Mouse (Mus musculus): ENCODE data around the gene Gdpd5.

Gene Gdpd5

GRCm38 (mm10) chr7:99381214-99382087 lies at the start of gene Gdpd5:
Gene Gdpd5 (plus strand): TSS chr7:99381414.
- in situ Hi-C loops (cut with MboI; ENCODE audit: low pct_unique_long_range_greater_than_20kb in 1 of 2, low sequenced_read_pairs in 2 of 2, unreplicated experiment in 1 of 2) = loop anchor here in 1 of 2 experiments (5.0 kb wide), 1 partner anchor 66 kb away; no protein-coding TSS in a partner anchor

GRCm38 (mm10) chr7:99332774-99333480 lies 48.3 kb upstream of the Gdpd5 start:
- in situ Hi-C loops (cut with MboI; ENCODE audit: low pct_unique_long_range_greater_than_20kb in 1 of 2, low sequenced_read_pairs in 2 of 2, unreplicated experiment in 1 of 2) = loop anchor here in 1 of 2 experiments (5.0 kb wide), 1 partner anchor 34 kb away; no protein-coding TSS in a partner anchor

GRCm38 (mm10) chr7:99340736-99341135 lies 40.5 kb upstream of the Gdpd5 start:
- in situ Hi-C loops (cut with MboI; ENCODE audit: low pct_unique_long_range_greater_than_20kb in 1 of 2, low sequenced_read_pairs in 2 of 2, unreplicated experiment in 1 of 2) = no loop called here

GRCm38 (mm10) chr7:99343577-99343976 lies 37.6 kb upstream of the Gdpd5 start:
- in situ Hi-C loops (cut with MboI; ENCODE audit: low pct_unique_long_range_greater_than_20kb in 1 of 2, low sequenced_read_pairs in 2 of 2, unreplicated experiment in 1 of 2) = no loop called here

- in situ Hi-C loops (cut with MboI; ENCODE audit: low pct_unique_long_range_greater_than_20kb in 1 of 2, low sequenced_read_pairs in 2 of 2, unreplicated experiment in 1 of 2) = no loop called here
Observed at GRCm38 (mm10) chr7:99347268-99347667, 33.9 kb upstream of the Gdpd5 start.

GRCm38 (mm10) chr7:99348883-99349282 lies 32.3 kb upstream of the Gdpd5 start:
- in situ Hi-C loops (cut with MboI; ENCODE audit: low pct_unique_long_range_greater_than_20kb in 1 of 2, low sequenced_read_pairs in 2 of 2, unreplicated experiment in 1 of 2) = no loop called here

- in situ Hi-C loops (cut with MboI; ENCODE audit: low pct_unique_long_range_greater_than_20kb in 1 of 2, low sequenced_read_pairs in 2 of 2, unreplicated experiment in 1 of 2) = no loop called here
Observed at GRCm38 (mm10) chr7:99349782-99350720, 31.2 kb upstream of the Gdpd5 start.

- in situ Hi-C loops (cut with MboI; ENCODE audit: low pct_unique_long_range_greater_than_20kb in 1 of 2, low sequenced_read_pairs in 2 of 2, unreplicated experiment in 1 of 2) = no loop called here
Observed at GRCm38 (mm10) chr7:99351104-99351801, 30.0 kb upstream of the Gdpd5 start.

- in situ Hi-C loops (cut with MboI; ENCODE audit: low pct_unique_long_range_greater_than_20kb in 1 of 2, low sequenced_read_pairs in 2 of 2, unreplicated experiment in 1 of 2) = no loop called here
Observed at GRCm38 (mm10) chr7:99351802-99352517, 29.3 kb upstream of the Gdpd5 start.

- in situ Hi-C loops (cut with MboI; ENCODE audit: low pct_unique_long_range_greater_than_20kb in 1 of 2, low sequenced_read_pairs in 2 of 2, unreplicated experiment in 1 of 2) = no loop called here
Observed at GRCm38 (mm10) chr7:99352526-99353400, 28.5 kb upstream of the Gdpd5 start, which contains the start of gene Serpinh1. Gene Serpinh1 (minus strand): TSS chr7:99353239.

GRCm38 (mm10) chr7:99355731-99356131 lies 25.5 kb upstream of the Gdpd5 start:
- in situ Hi-C loops (cut with MboI; ENCODE audit: low pct_unique_long_range_greater_than_20kb in 1 of 2, low sequenced_read_pairs in 2 of 2, unreplicated experiment in 1 of 2) = no loop called here

GRCm38 (mm10) chr7:99356244-99356930 lies 24.8 kb upstream of the Gdpd5 start:
- in situ Hi-C loops (cut with MboI; ENCODE audit: low pct_unique_long_range_greater_than_20kb in 1 of 2, low sequenced_read_pairs in 2 of 2, unreplicated experiment in 1 of 2) = no loop called here

GRCm38 (mm10) chr7:99357201-99357600 lies 24.0 kb upstream of the Gdpd5 start:
- in situ Hi-C loops (cut with MboI; ENCODE audit: low pct_unique_long_range_greater_than_20kb in 1 of 2, low sequenced_read_pairs in 2 of 2, unreplicated experiment in 1 of 2) = no loop called here

- in situ Hi-C loops (cut with MboI; ENCODE audit: low pct_unique_long_range_greater_than_20kb in 1 of 2, low sequenced_read_pairs in 2 of 2, unreplicated experiment in 1 of 2) = no loop called here
Observed at GRCm38 (mm10) chr7:99358371-99358770, 22.8 kb upstream of the Gdpd5 start.

GRCm38 (mm10) chr7:99360021-99360802 lies 21.0 kb upstream of the Gdpd5 start:
- in situ Hi-C loops (cut with MboI; ENCODE audit: low pct_unique_long_range_greater_than_20kb in 1 of 2, low sequenced_read_pairs in 2 of 2, unreplicated experiment in 1 of 2) = loop anchor here in 1 of 2 experiments (5.0 kb wide), 1 partner anchor 33 kb away; no protein-coding TSS in a partner anchor
